In the genomic region with DNA sequence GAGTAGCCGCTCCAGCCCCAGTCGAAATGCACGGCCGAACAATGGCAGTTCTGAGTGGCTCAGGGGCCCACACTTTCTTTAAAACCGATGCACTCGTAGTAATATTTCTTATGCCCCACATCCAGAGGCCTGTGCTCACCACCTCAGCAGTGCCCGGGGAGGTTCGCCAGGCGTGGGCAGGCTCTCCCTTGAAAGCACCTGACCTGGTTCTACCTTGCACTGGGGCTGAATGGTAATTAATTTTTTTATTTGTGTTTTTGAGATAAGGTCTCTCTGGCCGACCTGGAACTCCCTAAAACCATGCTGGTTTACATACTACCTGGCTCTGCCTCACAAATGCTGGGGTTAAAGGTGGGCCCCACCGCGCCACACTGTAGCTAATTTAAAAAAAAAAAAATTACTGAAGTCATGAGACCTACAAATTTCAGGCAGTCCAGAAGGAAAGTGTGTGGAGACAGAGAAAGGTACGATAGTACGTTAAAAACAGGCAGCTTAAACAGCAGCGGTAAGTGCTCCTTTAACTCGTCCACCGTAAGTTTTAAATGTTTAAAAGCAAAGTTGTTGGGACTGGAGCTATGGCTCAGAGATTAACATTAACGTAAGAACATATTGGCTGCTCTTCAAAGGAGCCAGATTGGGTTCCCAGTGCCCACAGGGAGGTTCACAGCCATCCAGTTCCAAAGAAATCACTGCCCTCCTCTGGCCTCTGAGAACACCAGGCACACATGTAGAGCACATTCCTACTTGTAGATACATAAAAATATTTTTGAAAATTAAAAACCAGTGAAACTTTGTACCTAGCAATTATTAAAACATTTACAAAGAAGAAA, we compare ENCODE assay signal across 7 mouse cellular contexts. TPM values are rescaled to one million over a fixed set of nuclear protein-coding genes. Genes with fewer than 3 reads are reported as not detected.
DNase-seq lines count a peak whose midpoint lies in the region; ATAC-seq lines count a peak whose summit lies in the region.

No protein-coding gene starts in this region.

- H3K9ac ChIP-seq in embryonic facial prominence, embryonic 11.5 days (replicated peaks; ENCODE audit: low read length) = peak overlapping the region; percentile 88
- peak overlapping the region; percentile 80 for H3K9ac ChIP-seq in kidney, embryonic 16.5 days (replicated peaks; ENCODE audit: low read length)
- peak overlapping the region; percentile 59 for H3K9ac ChIP-seq in neural tube, embryonic 15.5 days (replicated peaks)

- H3K4me1 ChIP-seq in embryonic facial prominence, embryonic 11.5 days (ENCODE audit: control insufficient read depth, insufficient read depth, low read length) = no peaks in the 10 kb centered on the region
- peaks cover 18% of the 10 kb centered on the region for H3K4me1 ChIP-seq in kidney, embryonic 16.5 days (ENCODE audit: insufficient read depth, low read length)
- peaks cover 23% of the 10 kb centered on the region for H3K4me1 ChIP-seq in neural tube, embryonic 15.5 days

- H3K9me3 ChIP-seq in embryonic facial prominence, embryonic 11.5 days (replicated peaks; ENCODE audit: control insufficient read depth, low read length) = no peaks in the 10 kb centered on the region
- no peaks in the 10 kb centered on the region for H3K9me3 ChIP-seq in kidney, embryonic 16.5 days (ENCODE audit: low read length)
- no peaks in the 10 kb centered on the region for H3K9me3 ChIP-seq in neural tube, embryonic 15.5 days (replicated peaks)

- peak; percentile 17 for DNase-seq in retina, postnatal 1 day
- no peak for DNase-seq in retina, embryonic 14.5 days (ENCODE audit: low spot score)
- DNase-seq in embryonic facial prominence, embryonic 11.5 days (ENCODE audit: low spot score) = peak; percentile 13
- DNase-seq in MN1 (ENCODE audit: low spot score) = no peak
- DNase-seq in gastrocnemius, adult 18-20 months (ENCODE audit: low spot score) = no peak

- no peak for ATAC-seq in embryonic facial prominence, embryonic 11.5 days (replicated peaks; ENCODE audit: insufficient number of reproducible peaks, low FRiP score, low TSS enrichment, low read depth)
- no peak for ATAC-seq in kidney, embryonic 16.5 days (ENCODE audit: low FRiP score, low TSS enrichment)
- no peak for ATAC-seq in neural tube, embryonic 15.5 days (ENCODE audit: low FRiP score)

- peak overlapping the region; percentile 77 for H3K4me2 ChIP-seq in embryonic facial prominence, embryonic 11.5 days (ENCODE audit: low read depth, low read length)
- H3K4me2 ChIP-seq in kidney, embryonic 16.5 days (replicated peaks; ENCODE audit: low read depth, low read length) = peak overlapping the region; percentile 75
- peak overlapping the region; percentile 88 for H3K4me2 ChIP-seq in neural tube, embryonic 15.5 days

- H3K4me3 ChIP-seq in embryonic facial prominence, embryonic 11.5 days (ENCODE audit: low read depth, low read length) = peak overlapping the region; percentile 61
- H3K4me3 ChIP-seq in kidney, embryonic 16.5 days (ENCODE audit: low read length) = peak overlapping the region; percentile 59
- H3K4me3 ChIP-seq in neural tube, embryonic 15.5 days (replicated peaks) = peak overlapping the region; percentile 65

- no peaks in the 10 kb centered on the region for H3K27me3 ChIP-seq in embryonic facial prominence, embryonic 11.5 days (ENCODE audit: control insufficient read depth, insufficient read depth, low read length)
- no peaks in the 10 kb centered on the region for H3K27me3 ChIP-seq in kidney, embryonic 16.5 days (ENCODE audit: insufficient read depth, low read length)
- no peaks in the 10 kb centered on the region for H3K27me3 ChIP-seq in neural tube, embryonic 15.5 days (replicated peaks)

- H3K36me3 ChIP-seq in embryonic facial prominence, embryonic 11.5 days (replicated peaks; ENCODE audit: control insufficient read depth, insufficient read depth, low read depth, low read length) = no peaks in the 10 kb centered on the region
- no peaks in the 10 kb centered on the region for H3K36me3 ChIP-seq in kidney, embryonic 16.5 days (ENCODE audit: insufficient read depth, low read length)
- H3K36me3 ChIP-seq in neural tube, embryonic 15.5 days = no peaks in the 10 kb centered on the region

- H3K27ac ChIP-seq in embryonic facial prominence, embryonic 11.5 days (replicated peaks; ENCODE audit: low read depth, low read length) = peak overlapping the region; percentile 92
- peak overlapping the region; percentile 96 for H3K27ac ChIP-seq in kidney, embryonic 16.5 days (ENCODE audit: low read length)
- peak overlapping the region; percentile 79 for H3K27ac ChIP-seq in neural tube, embryonic 15.5 days (replicated peaks)

- WGBS in embryonic facial prominence, embryonic 11.5 days = 16% methylated on average over 18 of the region's 18 CpGs
- 11% methylated on average over 18 of the region's 18 CpGs for WGBS in kidney, embryonic 16.5 days
- WGBS in neural tube, embryonic 15.5 days = 18% methylated on average over 18 of the region's 18 CpGs

RNA-seq across cellular contexts. Expression of a gene that starts 0.8 kb away (rescaled TPM):
- 12.0 and 13.6 TPM in 2 replicates for polyA plus RNA-seq in embryonic facial prominence, embryonic 11.5 days (2014; fragmentation: Nextera tagmentation; extraction: Ambion mirVana)
- polyA plus RNA-seq in kidney, embryonic 16.5 days (2015; fragmentation: Nextera tagmentation; extraction: Ambion mirVana) = 14.0 and 15.2 TPM in 2 replicates
- polyA plus RNA-seq in neural tube, embryonic 15.5 days (2015; fragmentation: Nextera tagmentation; extraction: Ambion mirVana) = 16.2 and 18.5 TPM in 2 replicates
- total RNA-seq in gastrocnemius, adult 18-20 months (2021) = 10 to 100 TPM; 17.3 to 19.3 TPM

RNA-seq across cellular contexts. Expression of a gene that starts 47.1 kb away (rescaled TPM):
- polyA plus RNA-seq in embryonic facial prominence, embryonic 11.5 days (2014; fragmentation: Nextera tagmentation; extraction: Ambion mirVana) = not detected in 2 replicates
- not detected in 2 replicates for polyA plus RNA-seq in kidney, embryonic 16.5 days (2015; fragmentation: Nextera tagmentation; extraction: Ambion mirVana)
- polyA plus RNA-seq in neural tube, embryonic 15.5 days (2015; fragmentation: Nextera tagmentation; extraction: Ambion mirVana) = not detected in 2 replicates
- total RNA-seq in gastrocnemius, adult 18-20 months (2021) = not detected

Comparison
In these comparisons a context has a peak if more than half of its experiments do, and no peak if none do; other contexts are left out.
1. DNase-seq: peak in retina, postnatal 1 day (single experiment) and embryonic facial prominence, embryonic 11.5 days (single experiment); none in retina, embryonic 14.5 days (single experiment), MN1 (single experiment) and gastrocnemius, adult 18-20 months (single experiment).
2. Peak in every context shown above with its lines, with median percentiles within 50 percentile points of each other: H3K27ac ChIP-seq, H3K4me2 ChIP-seq, H3K4me3 ChIP-seq and H3K9ac ChIP-seq.